Mouse (Mus musculus) c-Kit-positive CD71-negative TER-119-negative erythroid progenitor cells, embryonic 14.5 days (primary cell): Measurements from ENCODE around the gene Pld3.

Experiments used
- DNase-seq: peaks from one replicate; pipeline ENCODE4 v3.0.0-alpha.2; 2013; ENCODE audit warnings: low read depth

The Pld3 gene

GRCm38 (mm10) chr7:27552931-27553513 is at the start of gene Pld3, which contains the start of gene 2310022A10Rik:
TSS of gene Pld3 (minus strand) at chr7:27553218.
TSS of gene 2310022A10Rik (plus strand) at chr7:27553233.
- peak; percentile 85 for DNase-seq

GRCm38 (mm10) chr7:27602161-27602560 is 49.1 kb upstream of the Pld3 start:
- no peak for DNase-seq

- no peak for DNase-seq
Observed at GRCm38 (mm10) chr7:27601628-27602027, 48.6 kb upstream of the Pld3 start.

GRCm38 (mm10) chr7:27598053-27598452 is 45.0 kb upstream of the Pld3 start:
- no peak for DNase-seq

GRCm38 (mm10) chr7:27596586-27597503 is 43.8 kb upstream of the Pld3 start:
- no peak for DNase-seq

GRCm38 (mm10) chr7:27592934-27593645 is 40.1 kb upstream of the Pld3 start:
- DNase-seq, result no peak

GRCm38 (mm10) chr7:27592217-27592929 is 39.4 kb upstream of the Pld3 start:
- peak; percentile 49 for DNase-seq

GRCm38 (mm10) chr7:27591266-27592216 is 38.5 kb upstream of the Pld3 start, which contains the start of gene Akt2:
TSS of gene Akt2 (plus strand) at chr7:27591552.
- peak; percentile 87 for DNase-seq

GRCm38 (mm10) chr7:27590566-27591213 is 37.7 kb upstream of the Pld3 start:
- DNase-seq, result no peak

- no peak for DNase-seq
Observed at GRCm38 (mm10) chr7:27590088-27590487, 37.1 kb upstream of the Pld3 start.

GRCm38 (mm10) chr7:27587741-27588140 is 34.7 kb upstream of the Pld3 start:
- DNase-seq, result no peak

- DNase-seq, result no peak
Observed at GRCm38 (mm10) chr7:27586861-27587260, 33.8 kb upstream of the Pld3 start.

- DNase-seq, result no peak
Observed at GRCm38 (mm10) chr7:27580380-27581174, 27.6 kb upstream of the Pld3 start.

GRCm38 (mm10) chr7:27578465-27578864 is 25.4 kb upstream of the Pld3 start:
- DNase-seq, result no peak

- no peak for DNase-seq
Observed at GRCm38 (mm10) chr7:27577589-27577988, 24.6 kb upstream of the Pld3 start.

GRCm38 (mm10) chr7:27576914-27577313 is 23.9 kb upstream of the Pld3 start:
- DNase-seq, result no peak

- DNase-seq, result no peak
Observed at GRCm38 (mm10) chr7:27574124-27574880, 21.3 kb upstream of the Pld3 start.

- DNase-seq, result no peak
Observed at GRCm38 (mm10) chr7:27572133-27572532, 19.1 kb upstream of the Pld3 start.
